Mouse (Mus musculus): ENCODE data around the gene Plcb3.

DNA sequence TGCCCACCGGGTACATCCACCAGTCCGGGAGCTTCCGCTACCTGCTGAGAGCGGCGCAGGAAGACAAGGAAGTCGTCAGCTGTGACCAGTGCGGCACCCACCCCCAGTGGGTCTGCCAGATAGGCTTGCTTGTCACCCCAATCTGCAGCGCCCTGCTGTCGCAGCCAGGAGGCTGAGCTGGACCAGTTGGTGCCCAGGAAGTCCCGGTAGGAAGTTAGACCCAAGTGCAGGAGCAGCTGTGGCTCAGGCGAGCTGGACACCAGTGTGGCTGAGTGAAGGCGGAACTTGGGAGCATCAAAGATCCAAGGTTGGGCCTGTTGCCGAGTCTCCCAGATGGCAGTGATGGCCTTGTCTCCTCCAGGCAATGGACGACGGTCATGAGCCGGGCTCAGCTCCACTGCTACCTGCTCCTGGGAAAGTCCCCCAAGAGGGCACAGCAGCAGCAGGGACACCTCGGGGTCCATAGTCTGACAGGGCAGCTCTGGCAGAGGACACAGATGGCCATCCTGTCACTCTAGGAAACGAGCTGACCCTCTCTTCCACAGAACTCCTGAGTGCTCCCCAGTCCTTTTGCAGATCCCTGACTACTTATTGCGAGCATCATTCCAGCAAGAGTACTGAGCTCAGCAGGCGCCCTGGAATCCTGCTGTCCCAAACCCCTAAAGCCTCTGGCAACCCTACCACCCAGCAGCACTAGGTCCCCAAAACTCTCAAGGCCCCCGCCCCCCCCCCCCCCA is 19.2 kb upstream of the Plcb3 start:
- no peak for TF ChIP-seq POLR2A (IDR thresholded peaks at IDR 0.05; ENCODE audit: borderline replicate concordance, low read depth, low read length)
- TF ChIP-seq CTCF (IDR thresholded peaks at IDR 0.05; ENCODE audit: low read depth, low read length), result no peak
